Mouse (Mus musculus) hindbrain, embryonic 11.5 days (tissue): ENCODE data around the gene Dydc2. TPM values are rescaled to one million over a fixed set of nuclear protein-coding genes. Genes with fewer than 3 reads are reported as not detected.

Experiments
- ATAC-seq: fragments of 200-750 bp; cut with Nextera tagmentation; 2 replicates; pipeline ENCODE4 v1.8.0; 2017; ENCODE audit warnings: mild to moderate bottlenecking, moderate TSS enrichment, moderate library complexity; ENCODE audit not compliant: low FRiP score
- DNase-seq: peaks from one replicate; pipeline ENCODE4 v3.0.0-alpha.2; 2015; ENCODE audit warnings: low spot score
- H3K27ac ChIP-seq: fragments of 300-500 bp; sonication (generic); 2 replicates; pipeline ENCODE4 v1.5.1; 2014; ENCODE audit warnings: mild to moderate bottlenecking, low read depth, low read length
- H3K27me3 ChIP-seq: fragments of 300-500 bp; sonication (generic); 2 replicates; pipeline ENCODE4 v1.6.1; 2014; ENCODE audit warnings: mild to moderate bottlenecking, low read length, moderate library complexity, mixed read lengths; ENCODE audit not compliant: control insufficient read depth, insufficient read depth
- H3K36me3 ChIP-seq: fragments of 300-500 bp; sonication (generic); 2 replicates; pipeline ENCODE4 v1.6.1; 2014; ENCODE audit warnings: mild to moderate bottlenecking, low read length, moderate library complexity, mixed read lengths; ENCODE audit not compliant: control insufficient read depth, insufficient read depth
- H3K4me1 ChIP-seq: fragments of 300-500 bp; sonication (generic); replicated peaks from 2 replicates; pipeline ENCODE4 v1.6.1; 2014; ENCODE audit warnings: low read length, mixed read lengths; ENCODE audit not compliant: control insufficient read depth, insufficient read depth
- H3K4me2 ChIP-seq: fragments of 300-500 bp; sonication (generic); replicated peaks from 2 replicates; pipeline ENCODE4 v1.6.1; 2014; ENCODE audit warnings: mild to moderate bottlenecking, low read depth, low read length
- H3K4me3 ChIP-seq: fragments of 300-500 bp; sonication (generic); 2 replicates; pipeline ENCODE4 v1.5.1; 2014; ENCODE audit warnings: low read depth, low read length
- H3K9ac ChIP-seq: fragments of 300-500 bp; sonication (generic); 2 replicates; pipeline ENCODE4 v1.6.1; 2014; ENCODE audit warnings: low read depth, low read length
- H3K9me3 ChIP-seq: fragments of 300-500 bp; sonication (generic); 2 replicates; pipeline ENCODE4 v1.6.1; 2016; ENCODE audit warnings: low read length; ENCODE audit not compliant: control insufficient read depth
- WGBS: fragments of 180-500 bp; shearing (Covaris S2); extraction: QIAGEN DNeasy Blood & Tissue Kit; methylation state at CpG from one replicate; pipeline ENCODE4 v1.1.7; 2014; 5-methylcytosine and 5-hydroxymethylcytosine counted together
- polyA plus RNA-seq: library from polyadenylated mRNA; unstranded; fragments of >200 nt; fragmentation: Nextera tagmentation; extraction: Ambion mirVana; gene quantifications from 2 replicates; pipeline ENCODE4 v1.2.1, GENCODE M21; 2014

Dydc2 gene
- polyA plus RNA-seq, 1 experiment from 2014 or later: 0.93 TPM

DNA sequence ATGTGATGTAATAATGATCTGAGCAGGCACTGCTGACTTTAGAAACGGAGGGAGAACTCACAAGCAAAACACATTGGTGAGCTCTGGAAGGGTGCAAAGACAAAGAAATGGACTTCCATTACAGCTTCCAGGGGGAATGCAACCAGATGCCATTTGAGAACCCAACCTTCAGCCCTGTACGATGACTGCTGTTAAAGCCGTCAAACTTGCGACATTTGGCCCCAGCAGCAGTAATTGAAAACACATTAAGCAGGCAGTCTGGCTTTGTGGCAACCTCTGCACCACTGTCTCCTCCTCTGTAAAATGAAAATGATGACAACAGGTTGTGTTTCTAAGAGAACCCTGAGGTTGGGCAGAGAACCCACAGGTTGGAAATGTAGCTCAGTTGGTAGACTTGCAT is 68.2 kb downstream of the Dydc2 start:
- H3K27me3 ChIP-seq: no peaks in the 10 kb centered on the region
- ATAC-seq: no peak
- WGBS: 72% methylated on average over 4 of the region's 4 CpGs
- no peak overlapping the region for H3K4me2 ChIP-seq
- peaks cover 6% of the 10 kb centered on the region; the same call in 1 of the 2 replicates for H3K4me1 ChIP-seq
- DNase-seq: no peak
- no peaks in the 10 kb centered on the region for H3K36me3 ChIP-seq
- H3K4me3 ChIP-seq: no peak overlapping the region
- H3K9ac ChIP-seq: no peak overlapping the region
- H3K9me3 ChIP-seq: no peaks in the 10 kb centered on the region
- H3K27ac ChIP-seq: no peak overlapping the region

DNA sequence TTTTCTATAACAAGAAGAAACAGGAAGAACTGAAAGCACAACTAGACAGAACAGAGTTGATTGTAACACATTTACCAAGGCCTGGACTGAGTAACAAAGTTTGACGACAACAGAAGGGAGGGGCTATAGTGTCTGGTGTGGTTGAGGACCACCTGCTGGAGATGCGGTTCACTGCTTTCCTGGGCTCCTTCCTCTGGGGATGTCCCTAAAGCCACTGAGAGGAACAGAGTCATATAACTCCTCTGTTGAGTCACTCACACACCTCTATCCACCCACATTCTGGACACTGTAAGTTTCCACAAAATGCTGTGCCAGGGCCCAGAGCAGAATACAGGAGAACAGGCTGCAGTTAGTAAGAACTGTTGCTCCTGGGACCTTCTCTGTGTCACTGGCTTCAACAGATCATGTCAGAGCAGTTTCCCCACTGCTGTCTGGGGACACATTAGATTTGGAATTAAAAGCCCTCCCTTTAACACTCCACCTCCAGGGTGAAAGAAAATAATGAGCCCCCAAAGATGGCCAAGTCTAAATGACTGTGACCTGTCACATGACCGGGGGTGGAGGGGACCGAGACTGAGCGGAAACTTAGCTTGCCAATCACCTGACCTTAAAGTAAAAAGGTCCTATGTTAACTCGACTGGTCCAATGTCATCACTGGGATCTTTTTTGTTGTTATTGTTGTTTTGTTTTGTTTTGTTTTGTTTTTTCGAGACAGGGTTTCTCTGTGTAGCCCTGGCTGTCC is 68.9 kb downstream of the Dydc2 start:
- Histone ChIP-seq H3K9ac (no peak overlapping the region), H3K4me1 (peaks cover 6% of the 10 kb centered on the region; the same call in 1 of the 2 replicates), H3K27me3 (no peaks in the 10 kb centered on the region), H3K4me2 (no peak overlapping the region), H3K27ac (no peak overlapping the region), H3K36me3 (no peaks in the 10 kb centered on the region), H3K9me3 (no peaks in the 10 kb centered on the region), H3K4me3 (no peak overlapping the region)
- no peak for DNase-seq
- 79% methylated on average over 7 of the region's 7 CpGs for WGBS
- ATAC-seq: no peak

Other genes with a start within 250 kb of the Dydc2 start
- 1.4 and 1.5 TPM in 2 replicates for gene Sh2d4b, start 175.9 kb downstream of the Dydc2 start, polyA plus RNA-seq
- gene Tspan14, start 102.4 kb downstream of the Dydc2 start, polyA plus RNA-seq: 96.5 and 105 TPM in 2 replicates
- gene Fam213a, start 55.4 kb downstream of the Dydc2 start, polyA plus RNA-seq: 54.9 and 65.8 TPM in 2 replicates
- gene Dydc1, start 3.7 kb upstream of the Dydc2 start, polyA plus RNA-seq: 0.63 TPM in 1 of 2 replicates, not detected in the other
- not detected in 2 replicates for gene Mat1a, start 35.8 kb upstream of the Dydc2 start, polyA plus RNA-seq
- gene Sftpa1, start 62.6 kb upstream of the Dydc2 start, polyA plus RNA-seq: not detected in 2 replicates
- gene Mbl1, start 82.2 kb upstream of the Dydc2 start, polyA plus RNA-seq: not detected in 2 replicates
- not detected in 2 replicates for gene Sftpd, start 115.9 kb upstream of the Dydc2 start, polyA plus RNA-seq
- gene Gm2832, start 209.6 kb upstream of the Dydc2 start, polyA plus RNA-seq: 0.11 TPM in 1 of 2 replicates, not detected in the other